Mouse (Mus musculus) CD4-positive helper T cell, adult 2 months (primary cell): Measurements from ENCODE around the gene Lancl2.

Experiments used
- DNase-seq: peaks from one replicate; pipeline ENCODE4 v3.0.0-alpha.2; 2012; ENCODE audit warnings: low read depth, missing footprints, low spot score

Gene Lancl2

DNA sequence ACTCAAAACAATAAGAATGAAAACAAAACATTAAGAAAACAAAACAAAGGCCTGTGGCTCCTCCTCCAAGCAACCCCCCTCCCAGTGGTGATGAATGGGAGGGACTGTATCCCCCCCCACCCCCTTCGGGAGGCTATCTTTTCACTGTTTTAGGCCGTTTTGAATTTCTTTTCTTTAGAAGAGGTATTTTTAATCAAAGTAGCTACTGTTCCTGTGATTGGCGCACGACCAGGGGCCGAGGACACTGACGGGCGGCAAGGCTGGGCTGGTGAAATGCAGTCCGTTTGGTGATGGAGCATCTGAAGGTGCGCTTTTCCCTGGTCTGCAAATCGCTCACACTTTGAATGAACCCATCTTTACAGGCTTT, at the start of gene Lancl2:
Lancl2 (plus strand) TSS at position 165 of the 367 bp plus-strand sequence.
- DNase-seq: no peak

DNA sequence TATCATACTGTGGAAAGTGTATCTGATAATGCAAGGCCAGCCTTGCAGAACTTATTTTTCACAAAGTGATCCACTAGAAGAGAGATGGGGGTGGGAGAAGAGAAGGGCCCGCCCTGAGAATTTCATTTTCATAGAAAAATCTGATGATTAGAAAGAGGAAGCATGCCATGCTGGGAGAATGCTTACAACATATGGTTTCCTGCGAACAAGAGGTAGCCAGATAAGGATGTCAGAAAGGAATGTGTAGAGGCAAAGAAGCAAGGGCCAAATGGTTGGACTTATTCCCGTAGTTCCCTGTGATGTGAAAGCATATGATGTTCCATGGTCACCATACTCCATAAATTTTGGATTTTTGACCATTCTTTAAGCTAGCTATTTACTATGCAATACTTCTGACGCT, 41.0 kb upstream of the Lancl2 start:
- DNase-seq: no peak

DNA sequence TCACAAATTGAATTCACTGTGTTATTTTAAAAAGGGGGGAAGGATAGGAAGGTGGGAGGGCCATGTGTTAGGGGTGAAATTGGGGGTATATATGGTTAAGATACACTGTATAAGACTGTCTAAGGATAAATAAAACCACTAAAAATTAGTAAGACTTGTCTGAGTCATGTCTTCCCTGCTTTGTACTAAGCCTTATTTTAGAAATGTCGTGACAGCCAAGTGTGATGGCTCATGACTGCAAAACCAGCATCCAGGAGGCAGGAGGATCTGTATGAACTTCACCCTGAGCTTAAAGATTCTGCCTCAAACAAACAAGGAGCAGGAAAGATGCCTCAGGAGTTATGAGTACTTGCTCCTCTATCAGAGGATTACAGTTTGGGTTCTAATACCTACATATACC, 18.2 kb upstream of the Lancl2 start:
- DNase-seq: no peak

DNA sequence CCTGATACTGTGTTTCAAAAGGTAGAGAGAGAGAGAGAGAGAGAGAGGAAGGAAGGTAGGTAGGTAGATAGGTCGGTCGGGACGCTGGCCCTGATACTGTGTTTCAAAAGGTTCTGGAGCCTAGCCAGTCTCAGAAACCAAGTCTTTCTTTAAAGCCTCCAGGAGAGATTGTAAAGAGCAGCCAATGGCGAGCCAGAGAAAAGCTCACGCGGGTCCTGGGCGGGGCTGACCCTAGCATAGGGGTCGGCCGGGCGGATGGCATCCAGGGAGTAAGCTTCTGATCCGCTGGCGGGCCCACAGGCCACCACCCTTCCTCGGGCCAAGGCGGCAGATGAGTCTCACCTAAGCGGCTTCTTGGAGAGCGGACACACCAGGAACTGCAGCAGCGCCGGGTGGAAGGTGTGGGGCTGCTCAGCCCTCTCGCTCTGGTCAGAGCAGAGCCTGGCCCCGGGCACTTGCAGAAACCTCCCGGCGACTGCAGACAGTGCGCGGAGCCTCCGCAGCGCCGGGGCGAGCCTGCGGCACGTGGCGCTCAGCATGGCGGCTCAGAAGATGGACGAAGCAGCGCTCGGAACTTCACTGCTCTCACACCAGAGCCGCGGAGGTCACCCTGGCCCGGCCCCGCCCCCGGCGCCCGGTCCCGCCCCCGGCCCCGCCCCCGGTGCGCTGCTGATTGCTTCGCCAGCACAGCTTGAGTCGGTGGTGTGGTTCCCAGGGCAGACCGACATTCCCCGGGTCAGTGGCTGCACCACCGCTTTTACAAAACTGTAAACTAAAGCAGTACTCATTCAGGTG, 10.7 kb upstream of the Lancl2 start, which contains the start of gene Pyurf:
Pyurf (minus strand) TSS at position 612 of the 795 bp plus-strand sequence.
- DNase-seq: peak; percentile 91

DNA sequence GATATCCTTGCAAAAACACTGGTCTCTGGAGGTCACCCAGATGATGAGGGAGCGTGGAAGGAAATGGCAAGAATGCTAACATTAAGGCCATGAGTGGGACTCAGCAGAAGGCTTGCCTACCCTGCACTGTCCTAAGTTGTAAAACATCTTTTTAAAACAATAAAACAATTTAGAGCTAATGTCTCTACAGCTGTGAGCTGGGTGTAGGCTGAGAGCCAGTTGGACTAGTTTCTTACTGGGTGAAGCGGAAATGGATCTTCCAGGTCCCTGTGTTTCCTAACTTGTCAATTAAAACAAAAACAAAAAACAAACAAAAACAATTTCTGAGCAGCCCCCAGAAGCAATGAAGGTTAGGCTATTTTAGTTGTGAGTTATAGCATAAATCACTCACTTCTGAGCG, 9.2 kb upstream of the Lancl2 start:
- no peak for DNase-seq

DNA sequence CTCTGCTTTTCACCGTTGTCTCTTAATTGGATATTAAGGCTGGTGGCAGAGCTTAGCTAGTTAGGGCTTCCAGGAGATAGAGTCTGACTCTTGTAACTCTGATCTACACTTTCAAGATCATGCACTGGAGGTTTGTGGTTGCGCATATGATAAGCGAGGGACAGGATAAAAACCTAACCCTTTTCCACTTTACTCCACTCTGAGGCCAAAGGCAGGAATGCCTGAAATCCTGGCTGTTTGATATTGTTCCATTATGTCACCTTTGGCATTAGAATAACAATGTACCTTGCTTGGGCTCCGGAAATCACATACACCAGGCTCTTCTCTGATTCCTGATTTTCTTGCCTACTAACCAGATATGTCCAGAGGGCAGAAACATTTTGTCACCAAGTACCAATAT, 654 bp upstream of the Lancl2 start:
- no peak for DNase-seq

DNA sequence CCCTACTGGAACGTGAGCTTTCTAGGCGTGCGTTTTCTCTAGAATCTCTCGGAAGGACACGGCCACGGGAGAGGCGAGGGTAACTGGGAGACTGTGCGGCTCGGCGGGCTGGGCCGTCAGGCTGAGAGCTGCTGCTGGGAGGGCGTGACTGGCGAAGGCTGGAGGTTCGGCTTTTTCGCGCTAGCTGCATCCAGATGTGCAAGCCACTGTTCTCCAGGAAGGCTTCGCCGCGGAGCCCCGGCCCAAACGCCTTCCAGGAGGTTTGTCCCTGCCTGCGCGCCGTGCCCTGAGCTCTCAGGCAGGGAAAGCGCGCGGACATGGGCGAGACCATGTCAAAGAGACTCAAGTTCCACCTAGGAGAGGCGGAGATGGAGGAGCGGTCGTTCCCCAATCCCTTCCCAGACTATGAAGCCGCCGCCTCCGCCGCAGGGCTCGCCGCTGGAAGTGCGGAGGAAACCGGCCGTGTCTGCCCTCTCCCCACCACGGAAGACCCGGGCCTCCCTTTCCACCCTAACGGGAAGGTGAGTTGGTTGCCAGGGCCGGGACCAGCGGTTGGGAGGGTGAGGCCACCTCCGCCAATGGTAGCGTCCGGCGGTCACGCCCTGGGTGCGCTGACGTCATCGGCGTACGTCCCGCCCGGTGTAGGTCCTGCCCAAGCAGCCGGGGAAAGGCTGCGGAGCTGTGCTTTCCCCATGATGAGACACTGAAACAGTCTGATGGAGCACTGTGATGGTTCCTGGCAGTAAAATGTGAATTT, 581 bp downstream of the Lancl2 start:
- DNase-seq: peak; percentile 96

DNA sequence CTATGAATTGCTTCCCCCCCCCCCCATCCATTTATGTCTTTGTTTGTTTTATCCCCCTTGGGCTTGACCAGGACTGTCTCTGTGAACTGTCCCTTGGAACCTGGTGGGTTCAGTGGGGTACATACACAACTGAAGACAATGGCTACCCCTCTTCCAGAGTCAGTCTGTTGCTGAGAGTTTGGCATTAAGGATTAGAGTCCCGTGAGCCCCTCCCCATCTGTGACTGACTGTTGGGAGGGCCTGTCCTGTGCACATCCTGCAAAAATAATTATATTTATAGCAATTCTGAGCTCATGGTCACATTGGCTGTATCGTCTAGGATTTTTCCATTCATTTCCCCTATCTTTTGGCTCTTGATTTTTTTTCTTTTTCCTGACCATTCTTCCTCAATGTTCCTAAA, 1.4 kb downstream of the Lancl2 start:
- no peak for DNase-seq

DNA sequence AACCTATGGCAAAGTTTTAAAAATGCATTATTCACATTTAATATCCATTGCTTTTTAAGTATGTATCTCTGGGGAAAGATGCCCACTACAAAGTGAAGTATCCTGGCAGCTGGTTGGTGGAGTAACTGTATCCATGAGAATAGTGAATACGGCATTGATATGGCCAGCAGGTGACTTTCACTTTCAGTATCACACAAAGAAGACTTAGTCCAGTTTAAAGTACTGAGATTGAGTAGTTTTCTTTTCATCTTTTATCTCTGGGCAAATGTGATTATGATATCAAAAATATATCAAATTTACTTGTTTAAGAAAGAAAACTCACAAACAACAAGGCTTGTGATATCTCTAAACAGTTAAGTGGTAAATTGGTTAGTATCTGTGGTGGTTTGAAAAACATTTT, 4.4 kb downstream of the Lancl2 start:
- DNase-seq: peak; percentile 53

DNA sequence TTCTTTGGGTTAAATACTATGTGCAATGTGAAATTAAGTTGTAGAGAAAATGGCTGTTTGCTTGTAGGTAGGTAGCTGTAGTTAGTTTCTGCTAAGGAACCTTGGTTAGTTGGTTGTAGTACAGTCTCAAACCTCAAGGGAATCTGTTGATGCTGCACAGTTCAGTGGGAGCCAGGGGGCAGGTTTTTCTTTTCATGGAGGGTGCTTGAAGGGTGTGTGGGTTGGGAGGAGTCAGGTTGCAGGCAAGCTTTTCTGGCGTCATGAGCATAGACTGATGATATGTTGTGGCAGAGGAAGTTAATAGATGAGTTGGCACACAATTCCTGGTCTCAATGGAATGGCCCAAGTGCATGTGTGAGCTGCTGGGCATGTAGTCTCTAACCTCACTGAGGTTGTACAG, 9.4 kb downstream of the Lancl2 start:
- peak; percentile 23 for DNase-seq

DNA sequence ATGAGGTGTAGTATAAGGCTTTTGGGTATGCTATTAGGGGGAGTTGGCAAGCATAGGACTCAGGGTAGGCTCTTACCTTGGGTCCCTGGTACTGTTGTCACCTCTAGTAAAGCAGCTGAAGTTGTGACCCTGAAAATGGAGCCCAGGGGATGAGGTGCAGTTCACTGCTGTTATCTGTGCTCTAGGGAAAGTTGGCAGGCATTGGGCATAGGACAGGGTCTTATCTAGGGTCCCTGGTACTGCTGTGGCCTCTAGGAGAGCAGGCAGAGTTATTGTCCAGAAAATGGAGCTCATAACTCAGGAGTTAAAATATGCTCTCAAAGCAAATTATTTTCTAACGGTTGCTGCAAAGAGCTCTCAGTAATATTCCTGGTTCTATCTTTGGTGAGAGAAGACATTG, 19.0 kb downstream of the Lancl2 start:
- no peak for DNase-seq

DNA sequence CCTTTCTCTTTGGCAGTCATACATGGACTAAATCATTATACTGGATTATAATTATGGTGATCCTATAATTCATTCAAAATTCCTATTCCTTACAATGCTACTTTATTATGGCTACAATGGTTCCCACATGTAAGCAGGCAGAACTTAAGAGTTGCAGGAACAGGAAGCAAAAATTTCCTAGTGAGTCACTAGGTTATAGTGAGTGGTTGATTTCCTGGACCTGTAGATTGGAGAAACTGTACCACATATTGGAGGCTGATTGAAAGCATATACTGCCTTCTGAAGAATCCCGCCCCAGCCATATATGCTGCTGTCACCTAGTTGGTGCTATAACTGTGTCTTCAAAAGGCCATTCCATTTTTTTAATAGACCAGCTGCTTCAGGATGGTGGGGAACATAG, 40.4 kb downstream of the Lancl2 start:
- DNase-seq: no peak

DNA sequence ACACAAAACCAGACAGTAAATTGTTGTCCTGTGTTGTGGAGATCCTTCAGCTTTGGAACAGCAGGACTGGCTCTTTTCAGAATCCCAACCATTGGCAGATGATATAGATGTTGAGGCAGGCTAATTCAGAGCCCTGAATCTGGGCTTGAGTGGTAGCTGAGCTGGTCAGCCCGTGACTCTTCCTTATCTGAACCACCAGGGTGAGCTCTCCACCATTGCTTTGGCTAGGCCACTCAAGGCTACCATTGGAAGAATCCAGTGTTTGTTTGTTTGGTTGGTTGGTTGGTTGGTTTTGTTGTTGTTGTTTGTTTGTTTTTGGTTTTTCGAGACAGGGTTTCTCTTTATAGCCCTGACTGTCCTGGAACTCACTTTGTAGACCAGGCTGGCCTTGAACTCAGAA, 41.0 kb downstream of the Lancl2 start:
- DNase-seq: peak; percentile 18

DNA sequence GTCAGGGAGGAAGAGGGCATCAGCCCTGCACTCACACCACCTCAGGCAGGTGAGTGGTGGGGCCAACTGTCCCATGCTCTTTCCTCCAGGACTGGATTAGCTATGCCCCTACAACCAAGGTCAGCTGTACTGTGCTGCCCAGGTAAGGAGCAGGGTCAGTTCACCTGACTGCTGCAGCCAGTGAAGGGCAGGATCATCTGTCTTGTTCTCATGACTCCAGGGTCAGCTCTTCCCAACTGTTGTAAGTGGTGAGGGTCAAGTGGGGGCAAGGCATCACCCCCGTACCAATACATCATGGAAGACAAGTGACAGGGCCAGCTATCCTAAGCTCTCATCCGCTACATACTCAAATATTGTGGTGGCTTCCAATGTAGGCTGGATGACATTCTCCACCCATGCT, 41.8 kb downstream of the Lancl2 start:
- DNase-seq: no peak

DNA sequence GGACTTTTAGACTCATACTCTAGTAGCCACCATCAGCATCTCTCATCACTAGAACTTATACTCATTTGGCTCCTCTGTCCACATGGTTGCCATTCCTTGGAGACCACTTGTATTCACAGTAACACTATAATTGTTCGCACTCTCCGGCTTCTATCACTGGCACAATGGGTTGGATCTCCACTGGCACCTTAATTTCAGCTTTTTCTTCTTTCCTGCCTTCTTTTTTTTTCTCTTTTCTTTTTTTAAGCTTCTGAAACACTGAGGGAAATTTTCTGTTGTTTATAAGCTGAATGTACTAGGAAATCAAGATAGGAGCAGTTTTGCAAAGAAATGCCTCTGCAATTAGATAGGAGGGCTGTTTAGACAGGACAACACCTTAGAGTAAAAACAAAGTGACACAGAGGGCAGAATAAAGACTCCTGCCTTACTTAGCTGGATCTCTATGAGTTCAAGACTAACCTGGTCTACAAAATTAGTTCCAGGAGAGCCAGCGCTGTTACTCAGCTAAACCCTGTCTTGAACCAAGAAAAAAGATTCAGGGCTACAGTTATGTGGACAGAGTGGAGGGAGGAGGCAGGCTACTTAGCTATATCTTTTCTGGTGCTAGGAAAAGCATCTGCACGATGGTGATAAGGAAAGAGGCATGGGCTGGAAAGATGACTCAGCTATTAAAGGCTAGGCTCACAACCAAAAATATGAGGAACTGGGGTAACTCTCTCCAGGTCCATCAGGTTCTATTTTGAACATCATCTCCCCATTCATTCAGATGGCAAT, 42.8 kb downstream of the Lancl2 start:
- no peak for DNase-seq

DNA sequence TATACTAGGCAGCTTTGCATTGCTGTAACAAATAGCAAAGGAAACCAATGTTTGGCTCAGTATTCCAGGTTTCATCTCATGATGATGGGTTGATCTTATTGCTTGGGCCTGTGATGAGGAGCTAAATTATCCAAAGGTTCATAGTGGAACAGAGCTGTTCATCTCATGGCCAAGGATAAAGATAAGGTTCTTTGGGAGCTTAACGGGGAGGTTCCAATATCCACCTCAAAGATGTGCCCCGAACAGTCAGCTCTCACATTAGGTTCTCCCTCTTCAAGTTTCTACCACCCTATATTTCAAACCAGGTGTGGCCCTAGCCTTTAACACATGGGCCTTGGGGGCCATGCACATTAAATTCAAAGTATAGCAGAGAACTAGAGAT, 43.4 kb downstream of the Lancl2 start:
- no peak for DNase-seq

DNA sequence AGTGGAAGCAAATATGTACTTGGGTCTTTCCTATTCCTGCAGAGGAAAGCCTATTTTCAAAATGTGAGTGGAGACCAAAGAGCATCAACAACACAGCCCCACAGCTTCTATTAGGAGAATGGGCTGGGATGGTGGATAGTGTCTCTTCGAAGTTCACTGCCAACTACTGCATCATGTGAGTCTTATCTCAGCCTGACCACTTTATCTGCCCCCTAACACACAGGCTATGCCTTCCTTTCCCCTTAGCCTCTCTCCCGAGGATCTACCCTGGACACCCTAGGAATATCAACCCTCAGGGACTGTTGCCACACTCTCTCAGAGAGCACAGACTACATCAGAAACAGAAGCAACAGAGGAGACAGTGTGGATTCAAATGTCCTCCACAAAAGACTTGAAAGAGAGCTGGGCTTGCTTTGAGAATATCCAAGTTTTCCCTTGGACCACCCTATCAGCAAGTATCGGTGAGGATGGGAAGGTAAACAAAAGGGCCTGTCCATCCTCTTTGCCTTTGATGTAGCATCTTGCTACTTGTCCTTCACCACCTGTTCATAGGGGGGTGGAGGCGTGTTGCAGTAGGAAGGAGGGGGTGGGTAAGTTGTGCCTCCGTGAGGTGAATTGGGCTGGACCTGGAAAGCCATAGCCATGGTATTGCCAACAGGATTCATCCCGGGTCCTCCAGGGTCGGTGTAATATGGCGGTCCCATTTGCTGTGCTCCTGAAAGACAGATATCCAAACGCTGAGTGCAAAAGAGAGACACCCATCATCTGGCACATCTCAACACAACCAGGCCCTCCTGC, 51.8 kb downstream of the Lancl2 start:
- no peak for DNase-seq

DNA sequence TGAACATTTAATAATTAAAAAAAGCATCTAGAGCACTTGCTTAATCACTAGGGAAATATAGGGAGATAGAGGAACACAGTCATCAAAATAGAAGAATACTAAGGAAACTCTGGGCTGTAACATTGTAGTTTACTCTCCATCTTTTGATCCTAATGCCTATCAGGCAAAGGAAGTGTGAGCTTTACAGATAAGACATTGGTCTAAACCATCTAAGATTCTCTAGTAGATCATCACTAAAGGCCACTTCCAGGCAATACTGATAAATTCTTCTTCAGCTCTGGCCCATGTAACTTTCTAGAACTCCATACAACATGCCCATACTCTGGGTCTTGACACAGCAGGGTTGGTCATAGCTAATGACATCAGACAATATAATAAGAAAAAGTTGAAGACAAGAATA, 60.7 kb downstream of the Lancl2 start:
- no peak for DNase-seq

DNA sequence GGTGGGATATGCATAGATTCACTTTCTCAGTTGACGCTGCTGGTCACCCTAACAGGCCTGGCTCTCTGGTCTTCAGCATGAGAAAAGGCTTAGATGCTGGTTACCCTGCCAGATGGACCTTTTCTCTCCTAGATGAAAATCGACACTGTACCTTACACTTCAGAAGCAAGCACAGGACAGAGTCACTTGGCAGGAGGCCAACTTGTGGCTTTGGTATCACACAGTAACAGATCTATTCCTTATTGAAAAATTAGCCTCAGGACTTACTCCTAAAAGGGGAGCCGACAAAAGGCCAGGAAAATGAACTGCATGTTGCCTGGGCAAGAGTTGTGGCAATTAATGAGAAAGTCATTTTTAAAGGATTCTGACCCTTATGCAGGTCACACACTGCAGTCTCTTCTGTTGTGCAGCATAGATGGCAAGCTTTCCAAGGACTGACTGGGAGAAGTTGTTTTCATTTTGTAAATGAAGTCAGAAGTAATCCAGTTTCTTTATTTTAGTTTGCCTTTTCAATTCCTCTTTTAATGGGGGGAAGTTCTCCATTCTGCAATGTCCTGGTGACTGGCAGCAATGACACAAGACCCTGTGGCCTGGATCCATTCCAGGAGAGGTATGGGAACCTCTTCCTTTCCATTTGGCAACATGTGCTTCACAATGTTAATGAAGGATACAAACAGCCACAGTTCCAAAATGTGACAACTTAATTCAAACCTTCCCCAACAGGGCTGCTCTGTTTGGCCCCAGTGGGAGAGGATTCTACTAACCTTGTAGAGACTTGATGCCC, 62.9 kb downstream of the Lancl2 start:
- no peak for DNase-seq

DNA sequence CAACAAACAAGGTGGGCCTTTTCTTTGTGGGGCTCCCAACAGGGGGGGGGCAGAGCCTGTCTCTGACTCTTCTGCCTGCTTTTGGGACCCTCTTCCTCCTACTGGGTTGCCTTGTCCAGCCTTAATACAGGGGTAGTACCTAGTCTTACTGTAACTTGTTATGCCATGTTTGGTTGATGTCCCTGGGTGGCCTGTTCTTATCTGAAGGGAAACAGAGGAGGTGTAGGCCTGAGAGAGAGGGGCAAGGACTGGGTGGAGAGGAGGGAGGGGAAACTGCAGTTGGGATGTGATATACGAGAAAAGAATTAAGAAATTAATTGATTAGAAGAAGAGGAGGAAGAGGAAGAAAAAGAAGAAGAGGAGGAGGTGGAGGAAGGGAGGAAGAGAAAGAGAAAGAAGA, 63.9 kb downstream of the Lancl2 start:
- DNase-seq: no peak
